Mouse (Mus musculus): Measurements from ENCODE around the gene Cmklr1. TPM values are rescaled to one million over a fixed set of nuclear protein-coding genes. Genes with fewer than 3 reads are reported as not detected.
A peak's percentile ranks its signal among the peaks of the same experiment; 100 is the strongest.
"Not testable (repeated sequence)": the region's sequence is repeated elsewhere in the genome, so short reads cannot be mapped to it uniquely, and the experiment has no call there.

Cmklr1 gene
- polyA plus RNA-seq, 1 experiment from 2014 or later, result 7.8 TPM

DNA sequence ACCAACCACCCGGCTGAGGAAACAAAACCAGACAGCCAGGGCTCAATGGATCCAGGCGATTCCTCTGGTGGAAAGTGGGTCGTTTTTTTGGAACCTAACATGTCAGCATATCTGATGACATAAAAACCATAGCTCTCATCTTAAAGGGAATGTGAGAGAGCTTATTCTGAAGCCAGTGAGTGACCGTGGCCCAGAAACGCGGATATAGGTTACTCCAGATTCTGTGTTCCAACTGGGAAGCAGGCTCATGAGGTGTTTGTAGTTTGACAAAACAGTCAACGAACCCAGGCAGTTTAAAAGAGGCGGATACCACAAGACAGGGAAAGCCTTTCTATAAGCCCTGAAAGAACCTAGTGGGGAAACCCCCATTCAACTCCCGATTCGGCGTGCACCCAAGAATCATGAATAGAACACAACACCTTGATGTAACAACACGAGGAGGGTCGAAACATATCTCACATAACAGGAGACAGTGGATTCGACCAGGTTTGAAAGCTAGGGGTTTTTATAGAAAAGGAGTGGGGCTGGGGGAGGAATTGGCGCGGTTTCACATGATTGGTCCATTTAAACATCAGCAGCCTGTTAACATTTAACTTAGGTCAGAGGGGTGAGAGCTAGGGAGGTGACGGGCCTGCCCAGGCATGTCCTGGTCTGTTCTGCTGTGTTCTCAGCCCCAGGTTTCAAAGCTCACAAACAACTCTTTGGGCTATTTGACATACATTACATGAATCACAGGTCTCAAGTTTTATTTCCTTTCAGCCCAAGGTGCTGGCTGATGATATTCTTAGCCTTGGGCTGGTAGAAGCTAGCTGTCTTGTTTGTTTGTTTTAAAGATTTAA is 64.4 kb downstream of the Cmklr1 start:
- H3K27ac ChIP-seq (replicated peaks; ENCODE audit: low read depth, low read length); ATAC-seq (ENCODE audit: low read depth); H3K9ac ChIP-seq (ENCODE audit: low read depth, low read length); H3K4me2 ChIP-seq (ENCODE audit: low read depth, low read length); H3K36me3 ChIP-seq (ENCODE audit: control insufficient read depth, insufficient read depth, low read length); H3K4me1 ChIP-seq (ENCODE audit: control insufficient read depth, insufficient read depth, low read length); H3K4me3 ChIP-seq (ENCODE audit: low read depth, low read length); H3K9me3 ChIP-seq (ENCODE audit: control insufficient read depth, low read length); DNase-seq (ENCODE audit: low spot score); H3K27me3 ChIP-seq (replicated peaks; ENCODE audit: control insufficient read depth, insufficient read depth, low read length): not testable (repeated sequence)
- WGBS, result 74% methylated on average over 17 of the region's 17 CpGs

DNA sequence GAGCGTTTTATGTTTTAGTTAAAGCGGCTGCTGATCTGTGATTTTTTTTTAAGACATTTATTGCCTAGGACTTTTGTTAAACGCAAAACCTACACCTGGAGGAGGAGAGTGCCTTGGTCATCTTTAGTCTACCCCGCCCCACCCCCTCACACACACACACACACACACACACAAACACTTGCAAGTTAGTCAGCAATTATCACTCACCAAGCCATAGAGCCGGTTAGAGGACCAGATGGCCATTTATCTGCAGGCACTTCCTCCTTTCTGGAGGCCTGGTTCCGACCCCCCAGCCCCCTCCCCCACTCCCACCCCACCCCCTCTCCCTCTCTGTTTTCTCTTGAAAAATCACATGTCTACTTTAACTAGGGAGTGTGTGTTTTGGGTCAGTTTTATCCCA is 65.8 kb downstream of the Cmklr1 start:
- DNase-seq (ENCODE audit: low spot score), result no peak

DNA sequence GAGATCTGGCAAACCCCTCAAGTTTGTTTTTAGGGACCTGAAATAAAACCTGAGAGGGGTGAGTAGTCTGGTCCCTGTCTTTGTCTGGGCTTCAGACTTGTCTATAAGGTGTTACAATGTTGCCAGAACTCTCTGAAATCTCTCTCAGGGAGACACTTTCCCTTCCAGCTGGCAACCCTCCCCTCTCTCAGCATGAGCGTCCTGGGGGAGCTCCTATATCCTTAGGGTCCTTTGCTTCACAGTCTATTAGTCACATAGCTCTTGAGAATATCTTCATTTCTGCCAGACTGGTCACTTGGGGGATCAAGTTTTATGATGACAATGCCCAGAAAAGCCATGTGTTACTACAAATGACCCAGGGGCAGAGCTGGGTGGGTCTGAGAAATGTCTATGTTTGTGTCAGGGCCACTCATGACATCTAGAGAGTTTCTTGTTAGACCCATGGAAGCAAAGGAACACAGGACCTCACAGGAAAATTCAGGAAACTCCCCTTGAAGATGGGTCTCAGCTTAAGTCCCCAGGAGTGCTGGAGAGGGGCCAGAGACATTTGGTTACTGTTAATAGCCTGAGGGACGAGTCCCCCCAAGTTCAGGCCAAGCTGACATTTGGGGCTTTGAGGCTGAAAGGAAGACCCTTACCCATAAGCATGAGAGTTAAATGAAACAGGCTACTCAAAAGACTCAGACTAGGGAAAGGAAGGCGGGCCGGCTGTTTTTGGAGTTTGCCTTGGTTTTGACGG is 66.6 kb downstream of the Cmklr1 start:
- no peaks in the 10 kb centered on the region for H3K27me3 ChIP-seq (replicated peaks; ENCODE audit: control insufficient read depth, insufficient read depth, low read length)
- DNase-seq (ENCODE audit: low spot score), result no peak
- no peak overlapping the region for H3K27ac ChIP-seq (replicated peaks; ENCODE audit: low read depth, low read length)
- H3K4me1 ChIP-seq (ENCODE audit: control insufficient read depth, insufficient read depth, low read length), result no peaks in the 10 kb centered on the region
- no peak overlapping the region for H3K9ac ChIP-seq (ENCODE audit: low read depth, low read length)
- WGBS, result 50% methylated on average over 5 of the region's 5 CpGs
- no peak overlapping the region for H3K4me3 ChIP-seq (ENCODE audit: low read depth, low read length)
- no peak for ATAC-seq (ENCODE audit: low read depth)
- no peaks in the 10 kb centered on the region for H3K9me3 ChIP-seq (ENCODE audit: control insufficient read depth, low read length)
- H3K4me2 ChIP-seq (ENCODE audit: low read depth, low read length), result no peak overlapping the region
- no peaks in the 10 kb centered on the region for H3K36me3 ChIP-seq (ENCODE audit: control insufficient read depth, insufficient read depth, low read length)

More for the DNA sequence above, 65.8 kb downstream of the Cmklr1 start:
- Histone ChIP-seq H3K27me3 (replicated peaks; ENCODE audit: control insufficient read depth, insufficient read depth, low read length) (no peaks in the 10 kb centered on the region), H3K4me3 (ENCODE audit: low read depth, low read length) (no peak overlapping the region), H3K27ac (replicated peaks; ENCODE audit: low read depth, low read length) (no peak overlapping the region), H3K9me3 (ENCODE audit: control insufficient read depth, low read length) (no peaks in the 10 kb centered on the region), H3K36me3 (ENCODE audit: control insufficient read depth, insufficient read depth, low read length) (no peaks in the 10 kb centered on the region), H3K4me2 (ENCODE audit: low read depth, low read length) (no peak overlapping the region), H3K9ac (ENCODE audit: low read depth, low read length) (no peak overlapping the region), H3K4me1 (ENCODE audit: control insufficient read depth, insufficient read depth, low read length) (no peaks in the 10 kb centered on the region)
- WGBS, result 39% methylated on average over 6 of the region's 6 CpGs
- no peak for ATAC-seq (ENCODE audit: low read depth)

DNA sequence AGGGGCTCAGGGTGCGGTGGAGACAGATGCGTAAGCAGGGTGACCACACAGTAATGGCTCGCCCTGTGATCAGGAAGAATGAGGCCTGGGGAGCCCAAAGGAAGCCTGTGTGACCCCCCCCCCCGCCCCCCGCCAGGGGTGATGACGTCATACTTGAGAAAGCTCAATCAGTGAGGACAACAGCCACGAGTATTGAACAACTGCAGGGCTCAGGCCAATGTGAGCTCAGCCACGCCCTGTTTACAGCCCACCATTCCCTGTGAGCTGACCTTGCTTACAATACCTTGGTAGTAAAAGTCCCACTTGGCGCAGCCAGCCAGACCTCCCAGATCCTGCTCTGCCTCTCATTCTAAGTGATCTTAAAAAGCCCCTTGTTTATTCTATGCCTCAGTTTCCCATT is 69.4 kb downstream of the Cmklr1 start:
- no peak overlapping the region for H3K4me2 ChIP-seq (ENCODE audit: low read depth, low read length)
- 69% methylated on average over 7 of the region's 9 CpGs for WGBS

DNA sequence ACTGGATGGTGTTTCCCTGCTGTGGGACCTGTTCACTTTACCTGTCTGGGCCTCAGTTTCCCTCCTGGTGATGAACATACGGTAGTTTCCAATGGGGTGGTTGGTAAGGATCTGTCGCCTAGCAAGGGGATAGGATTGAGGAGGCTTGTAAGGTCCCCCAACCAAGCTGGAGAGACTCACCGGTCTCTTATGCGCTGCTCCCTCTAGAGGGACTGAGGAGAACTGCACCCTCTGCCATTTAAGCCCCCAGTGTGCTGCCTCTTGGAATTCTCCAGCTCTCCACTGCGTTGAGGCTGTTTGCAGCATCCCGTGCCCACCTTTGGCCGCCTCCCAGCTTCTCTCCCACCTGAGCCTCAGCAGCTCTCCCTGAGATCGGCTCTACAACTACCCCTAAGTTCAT is 70.0 kb downstream of the Cmklr1 start:
- ATAC-seq (ENCODE audit: low read depth) (no peak), DNase-seq (ENCODE audit: low spot score) (no peak)
- Histone ChIP-seq H3K9me3 (ENCODE audit: control insufficient read depth, low read length) (no peaks in the 10 kb centered on the region), H3K4me3 (ENCODE audit: low read depth, low read length) (no peak overlapping the region), H3K36me3 (ENCODE audit: control insufficient read depth, insufficient read depth, low read length) (no peaks in the 10 kb centered on the region), H3K27ac (replicated peaks; ENCODE audit: low read depth, low read length) (no peak overlapping the region), H3K9ac (ENCODE audit: low read depth, low read length) (no peak overlapping the region), H3K4me2 (ENCODE audit: low read depth, low read length) (no peak overlapping the region), H3K4me1 (ENCODE audit: control insufficient read depth, insufficient read depth, low read length) (no peaks in the 10 kb centered on the region), H3K27me3 (replicated peaks; ENCODE audit: control insufficient read depth, insufficient read depth, low read length) (no peaks in the 10 kb centered on the region)
- 44% methylated on average over 8 of the region's 8 CpGs for WGBS

More for the DNA sequence above, 69.4 kb downstream of the Cmklr1 start:
- Histone ChIP-seq H3K27ac (replicated peaks; ENCODE audit: low read depth, low read length) (no peak overlapping the region), H3K4me3 (ENCODE audit: low read depth, low read length) (no peak overlapping the region), H3K4me1 (ENCODE audit: control insufficient read depth, insufficient read depth, low read length) (no peaks in the 10 kb centered on the region), H3K9ac (ENCODE audit: low read depth, low read length) (no peak overlapping the region), H3K27me3 (replicated peaks; ENCODE audit: control insufficient read depth, insufficient read depth, low read length) (no peaks in the 10 kb centered on the region), H3K9me3 (ENCODE audit: control insufficient read depth, low read length) (no peaks in the 10 kb centered on the region), H3K36me3 (ENCODE audit: control insufficient read depth, insufficient read depth, low read length) (no peaks in the 10 kb centered on the region)
- ATAC-seq (ENCODE audit: low read depth) (no peak), DNase-seq (ENCODE audit: low spot score) (no peak)

DNA sequence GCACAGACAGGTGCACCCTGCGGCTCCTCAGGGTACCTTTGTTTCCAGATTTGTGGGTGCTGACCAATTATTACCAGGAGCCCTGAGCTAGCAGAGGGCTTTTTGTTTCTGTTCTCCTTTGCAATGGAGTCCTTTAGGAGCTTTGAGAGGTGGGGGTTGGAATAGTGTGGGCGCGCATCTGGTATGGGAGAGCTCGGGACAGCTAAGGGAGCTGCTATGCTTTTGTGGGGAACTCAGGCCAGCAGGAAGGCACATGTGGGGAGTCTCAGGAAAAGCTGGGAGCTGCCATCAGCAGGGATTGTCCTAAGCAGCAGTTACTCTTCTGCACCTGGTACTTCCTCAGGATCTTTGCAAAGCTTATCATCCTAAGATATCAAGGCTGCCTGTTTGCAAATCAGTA is 71.1 kb downstream of the Cmklr1 start:
- no peaks in the 10 kb centered on the region for H3K27me3 ChIP-seq (replicated peaks; ENCODE audit: control insufficient read depth, insufficient read depth, low read length)
- H3K36me3 ChIP-seq (ENCODE audit: control insufficient read depth, insufficient read depth, low read length), result no peaks in the 10 kb centered on the region
- no peak overlapping the region for H3K27ac ChIP-seq (replicated peaks; ENCODE audit: low read depth, low read length)
- H3K9me3 ChIP-seq (ENCODE audit: control insufficient read depth, low read length), result no peaks in the 10 kb centered on the region
- no peak overlapping the region for H3K4me2 ChIP-seq (ENCODE audit: low read depth, low read length)
- no peak overlapping the region for H3K9ac ChIP-seq (ENCODE audit: low read depth, low read length)
- 74% methylated on average over 4 of the region's 4 CpGs for WGBS
- H3K4me3 ChIP-seq (ENCODE audit: low read depth, low read length), result no peak overlapping the region
- DNase-seq (ENCODE audit: low spot score) (no peak), ATAC-seq (ENCODE audit: low read depth) (no peak)
- no peaks in the 10 kb centered on the region for H3K4me1 ChIP-seq (ENCODE audit: control insufficient read depth, insufficient read depth, low read length)

DNA sequence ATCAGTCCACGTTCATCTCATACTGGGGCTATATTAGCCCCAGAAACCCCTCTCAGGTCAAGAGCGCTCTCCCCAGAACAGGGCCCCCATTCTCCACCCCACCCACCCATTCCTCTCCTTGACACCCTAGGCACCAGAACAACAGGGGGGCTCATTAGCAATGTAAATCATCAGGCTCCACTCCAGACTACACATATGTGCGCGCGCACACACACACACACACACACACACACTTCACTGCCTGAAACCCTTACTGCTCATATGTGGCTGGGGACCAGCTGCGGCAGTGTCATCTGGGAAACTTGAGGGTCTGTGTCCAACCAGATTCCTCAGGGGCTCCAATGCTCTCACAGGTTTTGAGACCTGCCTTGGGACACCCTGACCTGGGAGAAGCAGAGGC is 71.8 kb downstream of the Cmklr1 start:
- no peak for ATAC-seq (ENCODE audit: low read depth)
- no peak overlapping the region for H3K27ac ChIP-seq (replicated peaks; ENCODE audit: low read depth, low read length)
- no peaks in the 10 kb centered on the region for H3K27me3 ChIP-seq (replicated peaks; ENCODE audit: control insufficient read depth, insufficient read depth, low read length)
- H3K4me3 ChIP-seq (ENCODE audit: low read depth, low read length), result no peak overlapping the region
- H3K9ac ChIP-seq (ENCODE audit: low read depth, low read length), result no peak overlapping the region
- WGBS, result 77% methylated on average over 6 of the region's 6 CpGs
- no peaks in the 10 kb centered on the region for H3K4me1 ChIP-seq (ENCODE audit: control insufficient read depth, insufficient read depth, low read length)
- no peak overlapping the region for H3K4me2 ChIP-seq (ENCODE audit: low read depth, low read length)
- DNase-seq (ENCODE audit: low spot score), result no peak
- no peaks in the 10 kb centered on the region for H3K36me3 ChIP-seq (ENCODE audit: control insufficient read depth, insufficient read depth, low read length)
- no peaks in the 10 kb centered on the region for H3K9me3 ChIP-seq (ENCODE audit: control insufficient read depth, low read length)

DNA sequence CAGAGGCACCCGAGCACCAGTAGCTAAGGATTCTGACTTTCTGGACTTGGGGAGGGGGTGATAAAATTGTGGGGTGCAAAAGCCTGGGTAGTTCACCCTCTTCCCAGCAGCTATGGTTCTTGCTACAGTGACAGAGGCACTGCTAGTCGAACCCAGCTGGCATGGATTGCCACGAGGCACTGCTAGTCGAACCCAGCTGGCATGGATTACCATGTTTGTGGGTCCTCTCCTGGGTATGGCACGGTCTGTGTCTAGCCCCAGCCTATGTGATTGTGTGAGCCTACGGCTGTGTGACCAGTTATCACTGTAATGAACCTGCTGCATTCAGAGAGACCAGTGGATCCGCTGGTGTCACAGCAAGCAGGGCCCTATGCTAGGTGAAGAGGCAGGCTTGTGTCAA is 72.7 kb downstream of the Cmklr1 start:
- Histone ChIP-seq H3K9ac (ENCODE audit: low read depth, low read length) (no peak overlapping the region), H3K9me3 (ENCODE audit: control insufficient read depth, low read length) (no peaks in the 10 kb centered on the region), H3K27me3 (replicated peaks; ENCODE audit: control insufficient read depth, insufficient read depth, low read length) (no peaks in the 10 kb centered on the region), H3K27ac (replicated peaks; ENCODE audit: low read depth, low read length) (no peak overlapping the region), H3K36me3 (ENCODE audit: control insufficient read depth, insufficient read depth, low read length) (no peaks in the 10 kb centered on the region), H3K4me3 (ENCODE audit: low read depth, low read length) (no peak overlapping the region), H3K4me1 (ENCODE audit: control insufficient read depth, insufficient read depth, low read length) (no peaks in the 10 kb centered on the region), H3K4me2 (ENCODE audit: low read depth, low read length) (0 out of 2 replicates have a peak overlapping the region, but pooled peaks have one; percentile 7)
- WGBS, result 71% methylated on average over 7 of the region's 7 CpGs
- ATAC-seq (ENCODE audit: low read depth), result no peak
- DNase-seq (ENCODE audit: low spot score), result no peak

Data from embryonic facial prominence, embryonic 14.5 days (tissue).